Mouse (Mus musculus): ENCODE data around the gene Smyd5.
A peak's percentile ranks its signal among the peaks of the same experiment; 100 is the strongest.

Smyd5 gene

GRCm38 (mm10) chr6:85431842-85432431 lies at the start of gene Smyd5:
TSS of gene Smyd5 (plus strand) at chr6:85431989.
- DNase-seq = peak; percentile 90

DNA sequence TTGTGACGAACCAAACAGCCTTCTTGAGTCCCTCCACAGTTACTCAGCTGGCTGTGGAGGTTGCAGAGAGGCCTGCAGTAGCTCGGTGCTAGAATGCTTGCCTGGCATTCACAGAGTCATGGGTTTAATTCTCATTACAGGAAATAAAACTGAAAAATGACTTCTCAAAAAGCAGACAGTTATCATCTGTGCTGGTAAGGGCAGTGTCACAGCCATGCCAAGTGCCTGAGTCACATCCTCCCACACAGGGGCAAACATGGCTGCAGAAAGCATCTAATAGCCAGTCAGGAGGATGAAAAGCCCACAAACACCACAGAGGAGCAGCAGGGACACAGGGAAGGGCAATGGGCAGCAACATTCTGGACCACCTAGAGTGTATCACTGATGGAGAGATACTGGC lies 49.0 kb upstream of the Smyd5 start:
- DNase-seq = no peak

DNA sequence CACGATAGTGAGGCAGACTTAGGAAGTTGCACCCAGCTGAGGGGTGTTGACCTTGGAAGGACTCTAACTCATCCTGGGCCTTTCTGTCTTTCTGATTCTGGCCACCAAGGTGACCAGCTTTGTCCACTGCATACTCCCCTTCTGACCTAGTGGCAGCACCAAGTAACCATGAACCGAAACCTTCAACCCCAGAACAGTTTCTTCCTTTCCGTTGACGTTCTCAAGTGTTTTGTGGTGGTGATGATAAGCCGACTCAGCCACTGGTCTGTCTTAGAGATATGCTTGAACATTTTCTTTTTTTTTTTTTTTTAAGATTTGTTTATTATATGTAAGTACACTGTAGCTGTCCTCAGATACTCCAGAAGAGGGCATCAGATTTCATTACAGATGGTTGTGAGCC lies 43.2 kb upstream of the Smyd5 start:
- DNase-seq = no peak

DNA sequence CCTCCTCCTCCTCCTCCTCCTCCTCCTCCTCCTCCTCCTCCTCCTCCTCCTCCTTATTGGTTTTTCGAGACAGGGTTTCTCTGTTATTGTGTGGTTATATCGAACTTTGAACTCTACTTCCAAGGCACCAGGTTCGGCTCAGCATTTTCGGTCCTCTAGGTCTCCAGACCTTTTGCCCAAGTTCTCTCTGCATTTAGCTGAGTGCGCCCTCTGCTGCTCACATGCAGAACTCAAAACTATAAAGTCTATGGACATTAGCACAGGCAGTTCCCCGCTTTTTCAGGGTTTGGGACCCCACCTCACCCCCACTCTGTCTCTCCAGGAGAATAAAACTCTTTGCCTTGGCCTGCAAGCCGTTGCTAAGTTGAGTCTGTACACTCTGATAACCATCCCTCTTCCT lies 40.0 kb upstream of the Smyd5 start:
- peak; percentile 89 for DNase-seq

DNA sequence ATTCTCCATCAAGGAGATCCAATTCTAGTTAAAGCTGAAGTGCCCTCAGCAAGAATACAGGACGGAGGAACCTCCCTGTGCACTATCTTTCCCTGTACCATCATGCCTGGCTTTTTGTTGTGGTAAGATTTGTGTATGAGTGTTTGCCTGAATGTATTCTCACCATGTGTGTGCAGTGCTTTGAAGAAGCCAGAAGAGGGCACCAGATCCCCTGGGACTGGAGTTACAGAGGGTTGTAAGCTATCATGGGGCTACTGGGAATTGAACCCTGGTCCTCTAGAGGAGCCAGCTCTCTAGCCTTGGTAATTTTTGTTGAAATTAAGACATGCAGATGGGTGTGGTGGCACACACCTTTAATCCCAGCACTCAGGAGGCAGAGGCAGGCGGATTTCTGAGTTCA lies 36.4 kb upstream of the Smyd5 start:
- no peak for DNase-seq

- DNase-seq = peak; percentile 79
These were observed 34.6 kb upstream of the Smyd5 start for GRCm38 (mm10) chr6:85397165-85397564.

- DNase-seq = peak; percentile 74
These were observed 32.1 kb upstream of the Smyd5 start for GRCm38 (mm10) chr6:85399715-85400114.

DNA sequence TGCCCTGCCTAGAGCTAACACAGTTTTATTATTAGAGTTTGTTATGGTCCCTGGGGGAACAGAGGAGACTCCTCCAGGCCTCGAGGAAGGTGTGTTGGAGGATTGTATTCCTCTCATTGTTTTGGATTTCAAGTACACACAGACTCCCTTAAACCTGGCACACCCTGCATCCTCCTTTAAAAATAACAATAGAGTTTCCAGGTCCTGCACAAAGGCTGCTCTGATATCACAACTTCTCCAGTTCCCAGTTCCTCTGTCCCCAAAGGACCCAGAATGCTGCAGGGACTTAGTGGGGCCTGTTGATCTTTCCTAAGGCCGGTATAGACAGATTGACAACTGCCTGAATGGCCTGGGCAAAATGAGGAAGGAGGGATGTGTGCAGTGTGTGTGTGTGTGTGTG lies 29.2 kb upstream of the Smyd5 start:
- DNase-seq = no peak

DNA sequence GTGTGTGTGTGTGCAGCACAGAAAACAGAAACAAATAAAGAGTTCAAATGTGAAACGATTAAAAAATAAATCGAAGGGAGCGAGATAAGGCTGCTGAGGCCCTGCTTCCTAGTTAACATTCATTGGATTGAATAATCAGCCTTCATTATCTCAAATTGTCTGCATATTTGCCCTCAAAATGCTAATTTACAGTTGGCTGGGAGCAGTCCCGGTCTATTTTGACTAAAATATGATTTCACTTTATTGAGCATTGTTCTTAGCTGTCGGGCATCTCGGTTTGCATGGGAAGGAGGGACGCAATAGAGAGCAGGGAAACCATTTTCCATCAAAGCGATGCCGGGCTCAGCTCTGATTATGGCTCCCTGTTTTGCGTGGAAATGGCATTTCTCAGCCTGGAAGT lies 28.8 kb upstream of the Smyd5 start:
- no peak for DNase-seq

- DNase-seq = no peak
These were observed 22.8 kb upstream of the Smyd5 start for GRCm38 (mm10) chr6:85409003-85409402.

GRCm38 (mm10) chr6:85410771-85411273 lies 21.0 kb upstream of the Smyd5 start:
- peak; percentile 54 for DNase-seq

DNA sequence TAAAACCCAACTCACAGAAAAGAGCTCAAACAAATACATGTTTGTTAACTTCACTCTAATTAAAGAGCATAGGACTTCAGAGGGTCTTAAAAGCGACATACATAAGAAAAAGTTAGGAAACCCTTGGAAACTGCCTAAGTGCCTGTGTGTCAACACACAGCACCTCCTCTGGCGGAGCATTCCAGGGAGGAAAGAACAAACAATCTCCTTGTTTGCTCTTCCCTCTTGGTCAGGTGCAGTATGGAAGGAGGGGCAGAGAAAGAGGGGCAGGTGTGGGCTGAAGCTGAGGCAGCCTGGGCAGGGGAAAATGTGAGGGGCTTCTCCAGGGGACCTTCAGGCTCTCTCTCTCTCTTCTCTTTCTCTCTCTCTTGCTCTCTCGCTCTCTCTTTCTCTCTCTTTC lies 16.0 kb upstream of the Smyd5 start:
- no peak for DNase-seq

- DNase-seq = no peak
These were observed 12.6 kb upstream of the Smyd5 start for GRCm38 (mm10) chr6:85419150-85419549.

DNA sequence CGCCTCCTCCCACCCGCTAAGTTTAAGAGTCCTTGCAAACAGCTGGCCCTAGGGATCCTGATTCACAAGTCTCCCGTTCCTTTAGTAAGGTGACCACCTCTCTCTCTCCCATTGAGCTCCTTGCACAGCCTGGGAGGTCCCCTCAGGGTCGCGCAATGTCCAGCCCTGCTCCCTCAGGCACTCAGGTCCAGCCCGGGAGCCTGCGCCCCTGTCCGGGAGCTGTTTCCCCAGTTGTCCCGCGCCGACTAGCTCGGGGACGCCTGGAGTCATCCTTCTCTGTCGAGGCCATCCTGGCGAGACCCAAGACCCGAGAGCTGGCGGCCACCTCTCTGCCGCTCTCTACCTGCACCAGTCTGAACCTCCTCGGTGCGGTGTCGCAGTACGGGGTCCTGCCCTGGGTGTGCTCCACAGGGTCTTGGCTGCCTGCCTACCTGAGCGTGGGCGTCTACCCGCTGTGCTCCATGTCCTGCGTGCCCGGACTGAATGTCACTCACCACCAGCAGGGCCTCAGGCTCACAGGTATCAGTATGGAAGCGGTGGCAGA lies 7.9 kb upstream of the Smyd5 start, which contains the start of gene Noto:
Noto (plus strand) TSS at position 51 of the 544 bp plus-strand sequence.
- no peak for DNase-seq

DNA sequence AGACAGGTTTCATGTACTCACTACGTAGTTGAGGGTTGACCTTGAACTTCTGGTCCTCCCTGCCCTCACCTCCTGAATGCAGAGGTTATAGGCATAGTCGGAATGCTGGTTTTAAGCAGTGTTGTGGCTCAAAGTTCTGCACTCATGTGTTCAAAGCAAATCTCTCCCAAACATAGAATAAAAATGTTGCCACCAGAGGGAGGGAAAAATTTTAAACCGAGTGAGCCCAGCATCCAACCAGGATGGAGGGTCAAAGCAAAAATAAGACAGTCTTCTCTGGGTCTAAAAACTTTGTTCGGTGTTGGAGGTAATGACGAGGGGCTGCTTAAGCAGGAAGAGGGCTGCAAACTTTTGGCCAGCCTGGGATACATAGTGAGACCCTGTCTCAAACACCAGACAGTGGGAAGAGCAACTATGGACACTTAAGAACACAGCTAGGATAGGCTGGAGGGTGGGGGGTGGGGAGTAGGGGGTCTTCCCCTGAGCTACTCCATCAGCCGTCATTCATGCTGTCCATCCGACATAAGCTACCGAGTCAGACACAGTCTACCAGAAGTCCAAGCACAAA lies 431 bp upstream of the Smyd5 start:
- DNase-seq = no peak

DNA sequence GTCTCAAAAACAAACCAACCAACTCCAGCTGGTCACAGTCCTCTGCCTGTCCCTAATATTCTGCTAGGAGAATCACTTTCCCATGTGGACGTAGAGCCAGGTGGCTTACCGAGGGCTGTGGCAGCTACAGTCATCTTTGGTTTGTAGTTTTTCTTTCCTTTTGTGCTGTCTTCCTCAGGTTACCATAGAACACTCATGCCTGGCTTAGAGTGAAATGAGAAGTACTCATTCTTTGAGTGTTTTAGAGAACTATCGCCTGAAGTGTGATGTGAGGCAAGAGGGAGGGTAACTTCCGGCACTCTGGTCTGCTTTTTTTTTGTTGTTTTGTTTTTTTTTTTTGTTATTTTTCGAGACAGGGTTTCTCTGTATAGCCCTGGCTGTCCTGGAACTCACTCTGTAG lies 2.1 kb downstream of the Smyd5 start:
- DNase-seq = no peak

DNA sequence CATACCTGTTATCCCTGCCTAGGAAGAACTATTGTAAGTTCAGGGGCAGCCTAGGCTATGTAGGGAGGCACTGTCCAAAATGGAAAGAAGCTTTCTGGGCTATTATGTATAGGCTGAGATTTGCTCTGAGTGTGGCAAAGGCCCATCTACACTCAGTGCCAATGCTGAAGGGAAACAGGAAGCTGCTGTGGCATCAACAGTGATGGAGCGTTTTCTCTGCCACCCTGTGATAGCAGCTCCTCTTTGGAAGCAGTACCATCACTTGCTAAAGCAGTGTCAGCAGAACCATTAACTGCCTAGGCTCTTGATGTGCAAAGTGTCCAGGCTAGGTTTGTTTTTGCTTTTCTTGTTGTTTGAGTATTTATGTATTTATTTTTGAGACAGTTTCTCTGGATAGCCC lies 4.4 kb downstream of the Smyd5 start:
- DNase-seq = no peak

DNA sequence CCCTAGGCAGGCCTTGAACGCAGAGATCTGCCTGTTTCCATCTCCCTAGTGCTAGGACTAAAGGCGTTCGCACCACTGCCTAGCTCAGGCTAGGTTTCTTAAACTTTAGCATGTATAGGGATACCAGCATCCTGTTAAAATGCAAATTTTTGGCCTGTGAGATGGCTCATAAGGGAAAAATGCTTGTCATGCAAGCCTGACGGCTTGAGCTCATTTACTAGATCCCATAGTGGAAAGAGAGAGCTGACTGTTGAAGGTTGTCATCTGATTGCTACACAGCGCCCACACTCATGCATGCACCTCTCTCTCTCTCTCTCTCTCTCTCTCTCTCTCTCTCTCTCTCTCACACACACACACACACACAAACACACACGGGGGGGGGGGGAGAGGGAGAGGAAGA lies 4.8 kb downstream of the Smyd5 start:
- no peak for DNase-seq

DNA sequence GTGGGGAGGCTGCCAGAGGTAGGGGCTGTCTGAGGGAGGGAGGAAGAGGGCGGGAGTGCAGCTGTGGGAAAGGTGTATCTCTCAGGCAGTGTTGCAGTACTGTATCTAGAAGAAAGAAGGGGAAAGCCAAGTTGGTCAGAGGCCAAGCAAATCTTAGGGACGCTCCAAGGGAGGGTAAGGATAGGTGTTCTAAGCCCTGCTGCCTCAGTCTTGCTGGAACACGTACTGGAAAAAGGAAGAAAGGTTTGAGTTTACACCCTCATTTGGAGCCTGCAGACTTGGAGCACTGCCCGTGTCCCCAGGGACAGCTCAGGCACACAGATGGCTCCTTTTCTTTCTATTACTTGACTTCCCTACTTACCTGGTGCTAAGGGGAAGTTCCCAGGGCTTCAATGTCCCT lies 9.4 kb downstream of the Smyd5 start:
- no peak for DNase-seq

- DNase-seq = no peak
These were observed 11.9 kb downstream of the Smyd5 start for GRCm38 (mm10) chr6:85443488-85444233.

DNA sequence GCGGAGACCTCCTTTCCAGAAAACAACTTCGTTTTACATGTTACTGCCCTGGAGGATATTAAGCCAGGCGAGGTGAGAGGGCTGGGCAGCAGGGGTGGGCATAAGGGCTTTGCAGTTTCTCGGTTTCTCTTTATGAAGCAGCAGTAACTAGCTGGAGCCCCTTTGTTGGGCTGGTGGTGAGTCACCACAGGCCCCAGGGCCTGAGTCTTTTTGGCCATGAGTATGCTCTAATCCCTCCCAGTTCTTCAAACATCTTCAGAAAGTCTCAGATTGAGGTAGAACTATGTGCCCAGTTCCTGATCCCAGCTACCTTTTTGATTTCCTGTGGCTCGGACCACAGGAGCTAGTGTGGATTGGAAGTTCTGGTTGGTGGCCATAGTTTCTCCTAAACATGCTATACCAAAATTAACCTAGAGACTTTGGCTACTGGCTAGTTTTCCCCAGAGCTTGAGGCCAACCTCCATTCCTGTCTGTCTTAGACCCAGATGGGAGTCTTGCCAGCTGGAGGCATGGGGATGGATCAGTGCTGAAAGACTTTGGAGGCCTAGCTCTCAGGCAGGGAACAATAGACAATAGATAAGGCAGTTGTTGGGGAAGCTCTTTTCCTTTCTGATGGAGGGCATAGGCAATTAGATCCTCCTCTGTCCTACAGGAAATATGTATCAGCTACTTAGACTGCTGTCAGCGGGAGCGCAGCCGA lies 12.6 kb downstream of the Smyd5 start:
- no peak for DNase-seq

DNA sequence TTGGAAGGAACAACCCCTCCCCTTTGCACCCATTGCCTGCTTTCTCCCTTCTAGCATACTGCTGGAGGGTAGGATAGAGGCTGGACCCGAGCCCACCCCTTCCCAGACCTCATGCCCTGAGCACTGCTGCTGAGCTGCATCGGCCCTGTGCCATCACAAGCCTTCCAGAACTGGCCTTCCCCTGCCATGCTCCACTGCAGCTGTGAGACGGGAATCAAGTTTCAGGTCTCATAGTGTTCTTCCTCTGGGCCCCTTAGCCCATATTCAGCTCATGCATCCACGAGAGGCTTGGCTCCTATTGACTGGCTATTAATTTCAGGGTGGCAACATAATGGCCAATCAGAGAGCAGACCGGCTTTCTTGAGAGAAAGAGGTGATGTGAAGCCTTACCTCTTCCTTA lies 13.5 kb downstream of the Smyd5 start:
- DNase-seq = no peak

- DNase-seq = no peak
These were observed 15.6 kb downstream of the Smyd5 start for GRCm38 (mm10) chr6:85447351-85447750.

All from kidney, adult 9 months (tissue).